Mouse (Mus musculus): ENCODE measurements around the gene Utp14a. TPM values are rescaled to one million over a fixed set of nuclear protein-coding genes. Genes with fewer than 3 reads are reported as not detected.

The Utp14a gene
- polyA plus RNA-seq, 1 experiment from 2014 or later = 14.0 TPM

- Histone ChIP-seq H3K9me3 (ENCODE audit: control insufficient read depth, low read length) (no peaks in the 10 kb centered on the region), H3K36me3 (ENCODE audit: control insufficient read depth, insufficient read depth, low read length) (no peaks in the 10 kb centered on the region), H3K27me3 (ENCODE audit: control insufficient read depth, insufficient read depth, low read depth, low read length) (no peaks in the 10 kb centered on the region), H3K27ac (ENCODE audit: low read length) (no peak overlapping the region), H3K4me2 (ENCODE audit: low read depth, low read length) (no peak overlapping the region), H3K9ac (ENCODE audit: low read length) (no peak overlapping the region), H3K4me1 (replicated peaks; ENCODE audit: control insufficient read depth, insufficient read depth, low read length) (no peaks in the 10 kb centered on the region), H3K4me3 (ENCODE audit: low read length) (no peak overlapping the region)
- no peak for ATAC-seq (ENCODE audit: low read depth)
- WGBS = 33% methylated on average over 3 of the region's 3 CpGs
Measured at GRCm38 (mm10) chrX:48291413-48291812, 34.8 kb downstream of the Utp14a start.

DNA sequence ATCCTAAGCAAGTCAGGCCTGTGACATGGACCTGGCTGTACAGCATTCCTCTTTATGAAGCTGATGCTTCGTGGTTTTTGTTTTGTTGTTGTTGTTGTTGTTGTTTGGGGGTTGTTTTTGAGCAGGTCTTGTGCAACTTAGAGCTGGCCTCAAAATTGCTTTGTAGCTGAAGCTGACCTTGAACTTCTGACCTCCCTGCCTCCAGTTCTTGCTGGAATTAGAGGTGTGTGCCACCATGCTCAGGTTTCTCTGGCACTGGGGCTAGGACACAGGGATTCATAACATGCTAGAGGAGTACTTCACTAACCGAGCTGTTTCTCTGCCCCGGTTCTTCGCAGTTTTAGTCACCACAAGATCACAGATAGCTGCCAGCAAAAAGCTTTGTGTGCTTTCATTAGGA lies 48.7 kb downstream of the Utp14a start:
- Histone ChIP-seq H3K27ac (ENCODE audit: low read length) (no peak overlapping the region), H3K4me1 (replicated peaks; ENCODE audit: control insufficient read depth, insufficient read depth, low read length) (no peaks in the 10 kb centered on the region), H3K4me3 (ENCODE audit: low read length) (no peak overlapping the region), H3K9me3 (ENCODE audit: control insufficient read depth, low read length) (no peaks in the 10 kb centered on the region), H3K9ac (ENCODE audit: low read length) (no peak overlapping the region), H3K4me2 (ENCODE audit: low read depth, low read length) (no peak overlapping the region), H3K36me3 (ENCODE audit: control insufficient read depth, insufficient read depth, low read length) (no peaks in the 10 kb centered on the region), H3K27me3 (ENCODE audit: control insufficient read depth, insufficient read depth, low read depth, low read length) (no peaks in the 10 kb centered on the region)
- 77% methylated on average over 4 of the region's 4 CpGs for WGBS
- no peak for ATAC-seq (ENCODE audit: low read depth)

DNA sequence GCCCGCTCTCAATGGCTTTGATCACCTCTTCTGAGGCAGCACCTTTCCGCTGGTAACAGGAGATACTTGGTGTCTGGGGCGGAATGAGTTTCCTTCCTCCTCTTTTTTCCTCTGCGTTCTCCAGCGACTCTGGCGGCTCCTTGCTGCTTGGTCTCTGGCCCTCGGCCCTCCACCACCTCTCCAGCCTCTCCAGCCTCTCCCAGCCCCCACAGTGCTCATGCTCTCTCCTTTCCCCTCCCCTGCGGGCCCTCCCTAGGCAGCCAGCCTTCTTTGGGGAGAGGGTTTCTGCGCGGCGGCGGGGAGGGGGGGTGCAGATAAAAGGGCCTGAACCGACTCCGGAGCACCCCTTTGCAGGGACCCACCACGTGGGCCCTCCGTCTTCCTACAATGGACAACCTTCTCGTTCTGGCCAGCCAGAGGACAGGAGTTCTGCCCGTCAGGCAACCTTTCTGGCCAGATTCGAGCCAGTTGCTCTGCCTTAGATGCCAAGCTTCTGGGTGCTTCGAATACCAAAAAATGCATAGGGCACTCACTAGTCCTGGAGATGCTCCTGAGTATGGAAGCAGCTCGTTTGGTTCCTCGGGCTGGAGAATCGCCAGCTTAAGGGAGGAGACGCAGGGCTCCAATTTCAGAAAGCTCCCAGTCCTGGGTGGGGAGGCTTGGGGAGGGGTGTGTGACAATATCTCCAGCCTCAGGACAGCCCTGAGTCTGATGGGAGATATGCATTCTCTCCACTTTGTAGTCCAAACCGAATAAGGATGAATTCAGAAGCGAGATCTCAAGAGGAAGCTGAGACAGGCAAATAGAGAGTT lies 54.2 kb downstream of the Utp14a start:
- H3K27ac ChIP-seq (ENCODE audit: low read length) = no peak overlapping the region
- H3K4me3 ChIP-seq (ENCODE audit: low read length) = peak overlapping the region; percentile 36
- no peaks in the 10 kb centered on the region for H3K36me3 ChIP-seq (ENCODE audit: control insufficient read depth, insufficient read depth, low read length)
- H3K9ac ChIP-seq (ENCODE audit: low read length) = peak overlapping the region; percentile 51; the same call in 1 of the 2 replicates
- H3K9me3 ChIP-seq (ENCODE audit: control insufficient read depth, low read length) = no peaks in the 10 kb centered on the region
- H3K27me3 ChIP-seq (ENCODE audit: control insufficient read depth, insufficient read depth, low read depth, low read length) = no peaks in the 10 kb centered on the region; the same call in none of the 2 replicates
- peak; percentile 35; the same call in 1 of the 2 replicates for ATAC-seq (ENCODE audit: low read depth)
- 17% methylated on average over 25 of the region's 26 CpGs for WGBS
- H3K4me1 ChIP-seq (replicated peaks; ENCODE audit: control insufficient read depth, insufficient read depth, low read length) = no peaks in the 10 kb centered on the region
- H3K4me2 ChIP-seq (ENCODE audit: low read depth, low read length) = peak overlapping the region; percentile 65

DNA sequence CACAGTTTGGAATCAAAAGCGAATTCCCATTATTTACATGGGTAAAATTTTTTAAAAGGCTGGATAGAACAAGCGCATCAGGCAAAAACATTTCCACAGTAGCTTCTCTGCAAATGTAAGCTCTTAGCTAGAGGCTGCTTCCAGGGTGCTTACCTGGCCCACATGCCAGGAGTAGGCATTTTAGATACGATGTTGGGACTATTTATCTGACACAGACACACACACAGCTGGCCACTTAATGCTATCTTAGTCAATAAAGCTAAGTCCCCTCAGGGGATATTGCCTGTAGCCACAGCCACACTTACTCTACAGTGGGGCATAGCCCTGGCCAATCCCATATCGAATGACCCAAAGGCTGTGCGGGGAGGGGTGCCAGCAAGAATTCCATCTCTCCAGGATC lies 55.1 kb downstream of the Utp14a start:
- Histone ChIP-seq H3K9me3 (ENCODE audit: control insufficient read depth, low read length) (no peaks in the 10 kb centered on the region), H3K4me1 (replicated peaks; ENCODE audit: control insufficient read depth, insufficient read depth, low read length) (no peaks in the 10 kb centered on the region), H3K36me3 (ENCODE audit: control insufficient read depth, insufficient read depth, low read length) (no peaks in the 10 kb centered on the region), H3K27me3 (ENCODE audit: control insufficient read depth, insufficient read depth, low read depth, low read length) (no peaks in the 10 kb centered on the region; the same call in none of the 2 replicates), H3K4me3 (ENCODE audit: low read length) (no peak overlapping the region), H3K27ac (ENCODE audit: low read length) (no peak overlapping the region), H3K9ac (ENCODE audit: low read length) (no peak overlapping the region), H3K4me2 (ENCODE audit: low read depth, low read length) (no peak overlapping the region)
- no peak for ATAC-seq (ENCODE audit: low read depth)
- WGBS = 83% methylated on average over 5 of the region's 5 CpGs

GRCm38 (mm10) chrX:48314530-48315079 lies 57.9 kb downstream of the Utp14a start:
- no peaks in the 10 kb centered on the region; the same call in none of the 2 replicates for H3K27me3 ChIP-seq (ENCODE audit: control insufficient read depth, insufficient read depth, low read depth, low read length)
- H3K4me3 ChIP-seq (ENCODE audit: low read length) = peak overlapping the region; percentile 51
- no peaks in the 10 kb centered on the region for H3K4me1 ChIP-seq (replicated peaks; ENCODE audit: control insufficient read depth, insufficient read depth, low read length)
- peak overlapping the region; percentile 57 for H3K9ac ChIP-seq (ENCODE audit: low read length)
- 0 out of 2 replicates have a peak overlapping the region, but pooled peaks have one; percentile 17 for H3K27ac ChIP-seq (ENCODE audit: low read length)
- peak overlapping the region; percentile 59 for H3K4me2 ChIP-seq (ENCODE audit: low read depth, low read length)
- H3K36me3 ChIP-seq (ENCODE audit: control insufficient read depth, insufficient read depth, low read length) = no peaks in the 10 kb centered on the region
- no peaks in the 10 kb centered on the region for H3K9me3 ChIP-seq (ENCODE audit: control insufficient read depth, low read length)
- WGBS = 13% methylated on average over 33 of the region's 33 CpGs
- ATAC-seq (ENCODE audit: low read depth) = peak; percentile 90

- Histone ChIP-seq H3K27ac (ENCODE audit: low read length) (no peak overlapping the region), H3K4me1 (replicated peaks; ENCODE audit: control insufficient read depth, insufficient read depth, low read length) (no peaks in the 10 kb centered on the region), H3K27me3 (ENCODE audit: control insufficient read depth, insufficient read depth, low read depth, low read length) (no peaks in the 10 kb centered on the region; the same call in none of the 2 replicates), H3K4me2 (ENCODE audit: low read depth, low read length) (no peak overlapping the region), H3K36me3 (ENCODE audit: control insufficient read depth, insufficient read depth, low read length) (no peaks in the 10 kb centered on the region), H3K9me3 (ENCODE audit: control insufficient read depth, low read length) (no peaks in the 10 kb centered on the region), H3K4me3 (ENCODE audit: low read length) (no peak overlapping the region), H3K9ac (ENCODE audit: low read length) (no peak overlapping the region)
- no peak for ATAC-seq (ENCODE audit: low read depth)
- 55% methylated on average over 3 of the region's 3 CpGs for WGBS
Measured at GRCm38 (mm10) chrX:48317444-48317843, 60.8 kb downstream of the Utp14a start.

- WGBS = 22% methylated on average over 9 of the region's 9 CpGs
- ATAC-seq (ENCODE audit: low read depth) = 0 out of 2 replicates have a peak, but pooled peaks have one; percentile 26
- H3K9me3 ChIP-seq (ENCODE audit: control insufficient read depth, low read length) = no peaks in the 10 kb centered on the region
- H3K27ac ChIP-seq (ENCODE audit: low read length) = no peak overlapping the region
- H3K4me2 ChIP-seq (ENCODE audit: low read depth, low read length) = no peak overlapping the region
- no peaks in the 10 kb centered on the region for H3K36me3 ChIP-seq (ENCODE audit: control insufficient read depth, insufficient read depth, low read length)
- H3K9ac ChIP-seq (ENCODE audit: low read length) = no peak overlapping the region
- no peaks in the 10 kb centered on the region for H3K4me1 ChIP-seq (replicated peaks; ENCODE audit: control insufficient read depth, insufficient read depth, low read length)
- H3K27me3 ChIP-seq (ENCODE audit: control insufficient read depth, insufficient read depth, low read depth, low read length) = no peaks in the 10 kb centered on the region; the same call in 1 of the 2 replicates
- H3K4me3 ChIP-seq (ENCODE audit: low read length) = no peak overlapping the region
Measured at GRCm38 (mm10) chrX:48318194-48318593, 61.5 kb downstream of the Utp14a start.

Other genes with a start within 250 kb of the Utp14a start
- gene Apln, start 222.0 kb upstream of the Utp14a start, polyA plus RNA-seq (2015; fragmentation: Nextera tagmentation; extraction: Ambion mirVana) = 9.8 and 12.4 TPM in 2 replicates
- 1.1 and 1.5 TPM in 2 replicates for gene Xpnpep2, start 148.1 kb upstream of the Utp14a start, polyA plus RNA-seq (2015; fragmentation: Nextera tagmentation; extraction: Ambion mirVana)
- gene Sash3, start 110.4 kb upstream of the Utp14a start, polyA plus RNA-seq (2015; fragmentation: Nextera tagmentation; extraction: Ambion mirVana) = 4.1 and 6.7 TPM in 2 replicates
- 2.9 and 4.2 TPM in 2 replicates for gene Zdhhc9, start 48.0 kb upstream of the Utp14a start, polyA plus RNA-seq (2015; fragmentation: Nextera tagmentation; extraction: Ambion mirVana)
- gene Bcorl1, start 84.5 kb downstream of the Utp14a start, polyA plus RNA-seq (2015; fragmentation: Nextera tagmentation; extraction: Ambion mirVana) = 4.5 and 5.2 TPM in 2 replicates
- 5.4 and 5.5 TPM in 2 replicates for gene Elf4, start 206.3 kb downstream of the Utp14a start, polyA plus RNA-seq (2015; fragmentation: Nextera tagmentation; extraction: Ambion mirVana)

Data from lung, embryonic 16.5 days (tissue).